Mouse (Mus musculus) bone marrow macrophage, adult 2 months (primary cell): ENCODE measurements around the gene Plcd3.

ENCODE experiments used
- CTCF ChIP-seq: IDR thresholded peaks from 2 replicates; pipeline ENCODE4 v1.5.1; 2012; ENCODE audit warnings: low read depth, mild to moderate bottlenecking, low read length, moderate library complexity
- POLR2A ChIP-seq: IDR thresholded peaks from 2 replicates; pipeline ENCODE4 v1.6.1; 2012; ENCODE audit warnings: mild to moderate bottlenecking, low read depth, low read length, borderline replicate concordance

DNA sequence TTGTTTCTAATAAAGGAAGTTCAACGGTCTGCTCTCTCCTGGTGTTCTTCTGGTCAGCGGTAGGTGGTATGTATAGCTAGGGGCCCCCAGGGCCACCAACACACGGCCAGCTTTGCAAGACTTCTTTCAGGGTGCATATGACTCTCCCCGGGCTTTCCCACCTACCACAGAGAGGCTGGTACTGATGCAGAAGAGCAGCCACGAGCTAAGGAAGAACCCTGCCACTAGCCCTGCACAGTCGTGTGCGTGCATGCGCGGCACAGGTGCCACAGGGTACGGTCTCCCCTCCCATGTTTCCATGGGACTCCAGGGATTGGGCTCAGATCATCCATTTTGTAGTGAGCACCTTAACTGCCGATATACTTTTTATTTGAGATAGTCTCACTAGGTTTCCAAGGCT, 32.6 kb downstream of the Plcd3 start:
- no peak for TF ChIP-seq POLR2A
- TF ChIP-seq CTCF: no peak
